Mouse (Mus musculus): Measurements from ENCODE around the gene Ccl1. TPM values are rescaled to one million over a fixed set of nuclear protein-coding genes. Genes with fewer than 3 reads are reported as not detected.

Gene Ccl1
- polyA plus RNA-seq, 1 experiment from 2014 or later: 0.62 TPM

DNA sequence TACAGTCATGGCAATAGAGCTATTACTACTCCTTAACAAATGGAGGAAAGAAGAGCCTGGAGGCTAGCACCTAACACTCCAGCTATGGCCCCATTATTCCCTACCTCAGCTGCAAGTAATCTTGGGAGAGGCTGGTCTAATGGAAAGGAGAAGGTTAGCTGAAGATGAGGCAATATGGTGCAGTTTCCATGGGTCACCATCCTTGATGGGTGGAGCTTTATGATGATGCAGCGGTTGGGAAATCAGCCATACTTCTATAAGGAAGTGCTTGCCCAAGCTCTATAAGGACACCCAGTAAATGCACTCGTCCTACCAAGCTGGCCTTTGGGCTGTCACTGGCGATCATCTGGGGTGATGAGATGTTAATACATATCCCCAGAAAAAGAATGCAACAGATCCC, 107.7 kb downstream of the Ccl1 start:
- H3K36me3 ChIP-seq (replicated peaks): no peaks in the 10 kb centered on the region
- H3K27ac ChIP-seq: no peak overlapping the region
- no peaks in the 10 kb centered on the region; the same call in 1 of the 2 replicates for H3K27me3 ChIP-seq (replicated peaks)
- H3K9ac ChIP-seq: no peak overlapping the region
- ATAC-seq (replicated peaks): no peak
- no peaks in the 10 kb centered on the region; the same call in 1 of the 2 replicates for H3K4me1 ChIP-seq
- no peak overlapping the region for H3K4me2 ChIP-seq
- no peak overlapping the region for H3K4me3 ChIP-seq
- 79% methylated on average over 3 of the region's 3 CpGs for WGBS
- no peaks in the 10 kb centered on the region for H3K9me3 ChIP-seq

DNA sequence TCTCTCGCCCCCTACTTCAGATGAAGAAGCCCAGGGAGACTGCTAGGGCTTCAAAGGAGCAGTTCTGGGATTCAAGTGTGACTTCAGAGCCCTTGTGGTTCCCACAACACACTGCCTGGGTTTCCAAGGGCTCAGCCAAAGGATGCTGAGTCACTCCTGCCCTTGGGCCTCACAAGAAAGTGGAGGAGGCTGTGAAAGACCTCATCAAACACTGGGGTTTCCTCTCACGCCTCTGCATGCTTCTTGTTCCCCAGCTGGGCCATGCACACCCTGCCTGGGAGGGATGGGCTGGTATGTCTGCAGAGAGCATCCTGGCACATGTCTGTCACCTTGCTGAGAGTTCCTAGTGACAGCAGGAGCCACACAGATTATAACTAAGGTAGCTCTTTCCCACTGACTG, 110.5 kb downstream of the Ccl1 start:
- Histone ChIP-seq H3K4me1 (peaks cover 5% of the 10 kb centered on the region; the same call in 1 of the 2 replicates), H3K4me3 (no peak overlapping the region), H3K36me3 (replicated peaks) (no peaks in the 10 kb centered on the region), H3K9ac (no peak overlapping the region), H3K27me3 (replicated peaks) (no peaks in the 10 kb centered on the region; the same call in 1 of the 2 replicates), H3K4me2 (no peak overlapping the region), H3K9me3 (no peaks in the 10 kb centered on the region), H3K27ac (no peak overlapping the region)
- 73% methylated on average over 2 of the region's 2 CpGs for WGBS
- no peak for ATAC-seq (replicated peaks)

DNA sequence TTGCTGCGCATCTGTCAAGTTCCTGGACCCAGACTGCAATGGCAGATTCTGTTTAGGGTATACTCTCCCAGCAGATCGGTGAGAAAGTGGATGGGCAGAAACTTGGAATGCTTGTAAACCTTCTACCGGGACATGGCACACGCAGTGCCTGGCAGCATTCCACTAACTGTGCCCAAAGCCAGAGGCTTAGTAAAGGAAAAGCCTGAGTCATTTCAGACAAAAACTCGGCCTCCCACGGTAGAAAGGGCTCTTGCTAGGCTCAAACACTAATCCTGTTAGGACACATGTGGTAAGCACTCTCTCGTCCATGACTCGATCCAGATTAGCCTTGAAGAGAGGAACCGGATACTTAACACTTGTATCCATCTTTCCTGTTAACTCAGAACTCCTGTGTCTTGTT, 111.7 kb downstream of the Ccl1 start:
- Histone ChIP-seq H3K4me2 (no peak overlapping the region), H3K4me3 (no peak overlapping the region), H3K36me3 (replicated peaks) (no peaks in the 10 kb centered on the region), H3K4me1 (0 out of 2 replicates have a peak, but pooled peaks cover 5% of the 10 kb centered on the region), H3K27me3 (replicated peaks) (no peaks in the 10 kb centered on the region; the same call in 1 of the 2 replicates), H3K9me3 (no peaks in the 10 kb centered on the region), H3K27ac (no peak overlapping the region), H3K9ac (no peak overlapping the region)
- 43% methylated on average over 9 of the region's 9 CpGs for WGBS
- no peak for ATAC-seq (replicated peaks)

DNA sequence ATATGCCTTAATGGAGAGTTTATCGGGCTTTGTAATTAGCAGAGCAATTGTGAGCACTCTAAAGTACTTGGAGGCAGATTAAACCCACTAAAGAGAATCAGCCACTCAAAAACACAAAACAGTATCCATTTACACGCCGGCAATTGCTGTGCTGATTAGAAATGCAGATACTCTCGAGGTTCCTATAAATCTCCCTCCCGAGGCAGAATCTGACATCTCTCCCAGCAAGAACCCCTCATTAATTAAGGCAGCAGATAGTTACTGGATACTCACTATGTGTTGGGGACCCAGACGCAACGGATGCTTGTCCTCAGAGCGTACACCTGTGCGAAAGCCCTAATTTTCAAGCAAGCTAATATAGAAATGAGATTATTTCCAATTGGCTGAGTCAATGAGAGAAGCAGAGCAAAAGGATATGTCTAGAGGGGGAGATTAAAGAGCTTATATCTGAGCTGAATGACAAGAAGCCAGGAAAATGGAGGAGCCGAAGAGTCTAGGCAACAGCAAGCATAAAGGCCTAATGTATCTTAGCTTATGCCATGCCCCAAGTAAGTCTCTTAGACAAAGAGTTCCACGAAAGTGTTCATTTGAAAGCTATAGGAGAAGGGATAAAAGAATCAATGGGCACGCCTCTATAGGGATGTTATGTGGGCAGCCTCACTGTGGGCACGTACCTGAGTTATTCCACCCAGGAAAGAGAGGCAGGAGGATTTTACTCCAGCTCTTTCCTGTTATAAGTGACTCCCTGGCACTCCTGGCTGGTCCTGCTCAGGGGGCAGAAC, 115.5 kb downstream of the Ccl1 start:
- no peak overlapping the region for H3K9ac ChIP-seq
- H3K4me3 ChIP-seq: no peak overlapping the region
- H3K4me1 ChIP-seq: 0 out of 2 replicates have a peak, but pooled peaks cover 5% of the 10 kb centered on the region
- H3K9me3 ChIP-seq: no peaks in the 10 kb centered on the region
- 0 out of 2 replicates have a peak, but pooled peaks have one; percentile 14 for ATAC-seq (replicated peaks)
- 44% methylated on average over 13 of the region's 13 CpGs for WGBS
- H3K36me3 ChIP-seq (replicated peaks): no peaks in the 10 kb centered on the region
- peak overlapping the region; percentile 32; the same call in 1 of the 2 replicates for H3K27ac ChIP-seq
- H3K27me3 ChIP-seq (replicated peaks): peaks cover 5% of the 10 kb centered on the region; the same call in 1 of the 2 replicates
- no peak overlapping the region for H3K4me2 ChIP-seq

DNA sequence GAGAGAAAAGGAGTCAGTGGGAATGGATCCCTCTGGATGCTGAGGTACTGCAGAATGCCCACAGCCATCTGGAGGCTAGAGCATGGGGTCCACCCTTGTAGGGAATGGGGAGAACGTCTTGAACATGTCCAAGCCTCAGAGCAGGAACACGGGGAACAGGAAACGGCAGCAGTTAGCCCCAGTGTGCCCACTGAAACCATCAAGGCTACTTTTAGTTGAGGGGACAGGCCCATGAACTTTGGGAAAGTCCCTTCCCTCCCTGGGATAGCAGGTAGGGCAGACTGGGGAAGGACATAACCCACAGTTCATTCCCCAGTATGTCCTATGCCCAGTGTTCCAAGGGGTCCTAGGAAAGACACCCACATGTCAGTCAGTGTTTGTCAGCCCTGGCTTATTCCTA, 119.8 kb downstream of the Ccl1 start:
- Histone ChIP-seq H3K4me3 (no peak overlapping the region), H3K9ac (no peak overlapping the region), H3K9me3 (no peaks in the 10 kb centered on the region), H3K27me3 (replicated peaks) (0 out of 2 replicates have a peak, but pooled peaks cover 5% of the 10 kb centered on the region), H3K27ac (no peak overlapping the region), H3K4me1 (no peaks in the 10 kb centered on the region), H3K36me3 (replicated peaks) (no peaks in the 10 kb centered on the region), H3K4me2 (no peak overlapping the region)
- no peak for ATAC-seq (replicated peaks)
- 87% methylated on average over 3 of the region's 3 CpGs for WGBS

DNA sequence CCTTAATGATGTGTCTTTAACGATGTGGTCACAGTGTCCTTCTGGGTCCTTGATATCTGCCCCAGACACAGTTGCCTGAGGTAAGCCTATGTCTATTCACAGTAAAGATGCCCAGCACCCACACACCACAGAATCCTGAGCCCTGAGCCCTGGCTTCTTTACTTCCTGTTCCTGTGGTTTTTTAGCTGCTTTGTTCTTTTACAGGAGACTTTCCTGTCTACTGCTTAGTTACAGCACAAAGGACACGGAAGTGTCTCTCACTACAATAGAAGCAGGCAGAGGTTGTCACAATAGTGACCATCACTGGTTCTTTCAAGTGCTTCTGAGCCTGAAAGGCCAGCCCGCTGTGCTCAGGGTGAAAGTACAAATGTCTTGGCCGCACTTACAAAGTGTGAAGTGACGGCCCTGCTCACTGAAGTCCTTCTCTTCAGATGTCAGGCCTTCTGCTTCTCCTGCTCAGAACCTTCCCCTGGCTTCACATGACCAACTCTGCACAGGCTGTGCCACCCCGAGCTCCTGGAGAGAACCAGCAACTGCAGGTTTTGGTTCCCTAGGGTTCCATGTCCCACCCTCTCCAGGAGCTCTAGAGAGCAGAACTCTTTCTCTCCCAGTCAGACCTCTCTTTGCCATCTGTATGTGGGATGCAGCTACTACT, 122.1 kb downstream of the Ccl1 start:
- no peak overlapping the region for H3K9ac ChIP-seq
- no peak overlapping the region for H3K27ac ChIP-seq
- no peaks in the 10 kb centered on the region for H3K36me3 ChIP-seq (replicated peaks)
- peaks cover 8% of the 10 kb centered on the region; the same call in 1 of the 2 replicates for H3K27me3 ChIP-seq (replicated peaks)
- no peaks in the 10 kb centered on the region for H3K9me3 ChIP-seq
- no peak overlapping the region for H3K4me2 ChIP-seq
- WGBS: 56% methylated on average over 6 of the region's 6 CpGs
- no peak overlapping the region for H3K4me3 ChIP-seq
- ATAC-seq (replicated peaks): no peak
- no peaks in the 10 kb centered on the region for H3K4me1 ChIP-seq

DNA sequence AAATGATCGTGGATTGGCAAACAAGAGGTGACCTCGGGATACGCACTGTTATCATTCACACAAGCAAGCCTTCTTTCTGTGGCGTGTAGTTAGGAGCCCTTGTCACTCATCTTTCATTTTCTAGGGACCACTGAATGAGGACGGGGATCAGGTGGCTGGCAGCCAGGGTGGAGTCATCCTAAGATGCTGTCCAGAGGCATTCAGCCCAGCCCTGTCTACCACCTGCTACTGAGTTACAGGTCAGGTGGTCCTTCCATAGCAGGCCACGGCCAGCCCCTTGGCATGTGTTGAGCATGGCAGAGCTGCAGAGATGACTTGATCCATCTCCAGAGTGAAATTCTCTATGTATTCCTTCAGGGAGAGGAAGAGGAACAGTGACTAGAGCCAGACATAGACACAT, 123.1 kb downstream of the Ccl1 start:
- no peaks in the 10 kb centered on the region for H3K9me3 ChIP-seq
- peaks cover 9% of the 10 kb centered on the region; the same call in 1 of the 2 replicates for H3K27me3 ChIP-seq (replicated peaks)
- 88% methylated on average over 6 of the region's 6 CpGs for WGBS
- no peaks in the 10 kb centered on the region for H3K36me3 ChIP-seq (replicated peaks)
- H3K4me2 ChIP-seq: no peak overlapping the region
- no peak overlapping the region for H3K9ac ChIP-seq
- ATAC-seq (replicated peaks): no peak
- H3K4me1 ChIP-seq: no peaks in the 10 kb centered on the region
- no peak overlapping the region for H3K4me3 ChIP-seq
- no peak overlapping the region for H3K27ac ChIP-seq

DNA sequence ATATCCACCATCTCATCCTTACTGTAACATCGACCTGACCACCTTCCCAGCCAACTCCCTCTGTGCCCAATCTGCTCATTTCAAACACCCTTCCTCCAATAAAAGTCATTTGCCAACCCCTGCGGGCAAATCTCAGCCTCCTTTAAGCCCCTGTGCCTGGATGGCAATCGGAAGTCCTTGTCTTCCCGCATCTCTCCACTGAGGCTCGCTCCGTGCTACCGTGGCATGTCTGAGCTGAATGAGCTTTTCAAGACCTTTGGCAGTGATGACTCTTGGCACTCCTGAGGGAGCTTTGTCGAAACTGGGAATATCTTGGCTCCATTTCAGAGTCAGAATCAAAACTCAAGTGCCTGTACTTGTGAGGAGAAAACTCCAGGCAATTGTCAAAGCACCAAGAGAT, 124.2 kb downstream of the Ccl1 start:
- WGBS: 67% methylated on average over 8 of the region's 8 CpGs
- H3K4me2 ChIP-seq: no peak overlapping the region
- H3K27ac ChIP-seq: no peak overlapping the region
- no peak overlapping the region for H3K4me3 ChIP-seq
- ATAC-seq (replicated peaks): no peak
- H3K9ac ChIP-seq: no peak overlapping the region
- peaks cover 5% of the 10 kb centered on the region; the same call in 1 of the 2 replicates for H3K27me3 ChIP-seq (replicated peaks)
- no peaks in the 10 kb centered on the region for H3K4me1 ChIP-seq
- H3K36me3 ChIP-seq (replicated peaks): no peaks in the 10 kb centered on the region
- H3K9me3 ChIP-seq: no peaks in the 10 kb centered on the region

DNA sequence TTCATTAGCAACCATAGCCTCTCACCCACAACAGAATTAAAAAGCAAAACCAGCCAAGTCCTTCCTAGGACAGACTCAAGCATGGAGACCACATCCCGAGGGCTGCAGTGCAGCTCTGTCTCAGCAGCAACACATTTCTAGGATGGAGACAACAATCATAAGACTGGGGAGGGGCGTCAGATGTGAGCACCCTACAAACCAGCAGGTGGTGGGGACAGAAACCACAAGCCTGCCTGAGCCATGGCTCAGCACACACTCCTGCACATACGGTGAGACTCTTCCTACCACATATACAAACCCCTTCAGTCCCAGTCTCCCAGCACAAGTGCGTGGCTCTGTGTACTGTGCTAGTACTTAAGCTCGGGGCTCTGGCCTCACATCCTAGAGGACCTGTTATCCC, 127.3 kb downstream of the Ccl1 start:
- Histone ChIP-seq H3K27me3 (replicated peaks) (peaks cover 5% of the 10 kb centered on the region), H3K27ac (no peak overlapping the region), H3K36me3 (replicated peaks) (no peaks in the 10 kb centered on the region), H3K4me1 (no peaks in the 10 kb centered on the region), H3K4me2 (no peak overlapping the region), H3K4me3 (no peak overlapping the region), H3K9ac (no peak overlapping the region), H3K9me3 (no peaks in the 10 kb centered on the region)
- 77% methylated on average over 5 of the region's 5 CpGs for WGBS
- no peak for ATAC-seq (replicated peaks)

DNA sequence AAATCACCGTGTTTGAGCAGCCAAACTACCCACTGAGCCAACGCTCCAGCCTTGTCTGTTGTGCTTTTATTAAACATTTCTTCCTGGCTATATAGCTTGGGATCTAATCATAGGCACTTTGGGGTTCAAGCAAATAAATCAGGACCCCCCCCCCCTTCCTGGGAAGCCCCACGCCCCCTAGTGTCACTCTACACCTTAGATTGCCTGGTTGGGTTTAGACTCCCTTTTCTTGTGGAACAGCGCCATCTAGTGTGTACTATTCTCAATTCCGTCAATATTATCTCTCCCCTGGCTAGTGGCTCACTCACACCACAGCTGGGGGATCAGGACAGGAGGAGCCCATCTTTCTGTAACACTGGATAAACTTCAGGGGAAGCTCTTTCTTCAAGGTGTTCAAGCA, 127.8 kb downstream of the Ccl1 start:
- ATAC-seq (replicated peaks): peak; percentile 45; the same call in 1 of the 2 replicates
- WGBS: 32% methylated on average over 5 of the region's 5 CpGs
- Histone ChIP-seq H3K9ac (no peak overlapping the region), H3K27ac (no peak overlapping the region), H3K9me3 (no peaks in the 10 kb centered on the region), H3K27me3 (replicated peaks) (peaks cover 5% of the 10 kb centered on the region), H3K4me3 (no peak overlapping the region), H3K36me3 (replicated peaks) (no peaks in the 10 kb centered on the region), H3K4me2 (no peak overlapping the region), H3K4me1 (no peaks in the 10 kb centered on the region)

DNA sequence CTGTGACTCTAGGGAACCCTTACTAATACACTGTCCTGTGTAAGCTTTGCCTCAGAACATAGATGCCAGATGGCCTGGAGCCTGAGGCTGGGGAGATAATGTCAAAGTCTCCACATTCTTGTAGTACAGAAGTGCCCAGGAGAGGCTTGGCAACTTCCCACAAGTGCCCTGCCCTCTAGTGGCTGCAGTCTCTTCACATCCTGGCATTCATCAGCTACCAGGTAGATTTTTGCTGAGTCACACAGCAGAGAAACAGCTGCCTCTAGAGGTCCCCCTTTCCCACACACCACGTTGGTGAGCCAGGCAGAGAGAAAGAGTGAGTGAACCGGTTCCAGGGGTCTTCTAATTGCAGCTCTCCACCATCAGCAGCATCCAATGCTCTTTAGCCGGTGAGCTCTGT, 130.7 kb downstream of the Ccl1 start:
- Histone ChIP-seq H3K27ac (no peak overlapping the region), H3K4me3 (no peak overlapping the region), H3K4me1 (no peaks in the 10 kb centered on the region), H3K27me3 (replicated peaks) (peaks cover 5% of the 10 kb centered on the region), H3K36me3 (replicated peaks) (no peaks in the 10 kb centered on the region), H3K9ac (no peak overlapping the region), H3K9me3 (no peaks in the 10 kb centered on the region), H3K4me2 (no peak overlapping the region)
- WGBS: 21% methylated on average over 3 of the region's 3 CpGs
- no peak for ATAC-seq (replicated peaks)

DNA sequence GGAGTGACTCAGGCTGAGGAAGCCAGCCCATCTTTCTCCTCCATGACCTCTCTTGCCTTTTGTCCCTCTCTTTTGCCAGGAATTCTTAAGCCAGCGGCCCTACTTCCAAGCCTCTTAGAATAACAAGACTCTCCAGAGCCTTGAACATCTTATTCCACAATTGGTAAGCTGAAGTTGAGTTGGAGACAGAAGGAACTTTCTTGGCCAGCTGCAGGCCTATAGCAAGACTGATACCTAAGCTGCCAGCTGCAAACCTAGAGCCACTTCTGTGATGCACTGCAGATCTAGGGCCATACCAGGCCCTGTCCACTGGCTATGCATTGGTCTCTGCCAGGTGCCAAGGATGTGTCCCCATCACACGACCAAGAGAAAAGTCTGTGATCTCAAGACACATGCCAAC, 132.0 kb downstream of the Ccl1 start:
- H3K9me3 ChIP-seq: no peaks in the 10 kb centered on the region
- H3K27ac ChIP-seq: no peak overlapping the region
- H3K9ac ChIP-seq: no peak overlapping the region
- no peaks in the 10 kb centered on the region for H3K4me1 ChIP-seq
- H3K27me3 ChIP-seq (replicated peaks): peaks cover 3% of the 10 kb centered on the region
- H3K36me3 ChIP-seq (replicated peaks): no peaks in the 10 kb centered on the region
- WGBS: 92% methylated on average over 2 of the region's 2 CpGs
- ATAC-seq (replicated peaks): no peak
- H3K4me2 ChIP-seq: no peak overlapping the region
- no peak overlapping the region for H3K4me3 ChIP-seq

Data from midbrain, embryonic 15.5 days (tissue).